Mouse (Mus musculus) ES-Bruce4 (cell line): ENCODE measurements at regions not wholly inside any gene's neighbourhood (a gene's known extent, or its start where the extent isn't known, plus 50 kb on each side); places are given as distances from the start of the nearest gene placed in this dataset.

Experiments
- H3K27ac ChIP-seq: 2 replicates; pipeline ENCODE4 v1.5.1; 2012; ENCODE audit warnings: low read length, inconsistent platforms; ENCODE audit not compliant: insufficient read depth
- H3K27me3 ChIP-seq: 2 replicates; pipeline ENCODE4 v1.6.1; 2012; ENCODE audit warnings: mild to moderate bottlenecking, low read length, inconsistent platforms; ENCODE audit not compliant: control insufficient read depth, poor library complexity, insufficient read depth, severe bottlenecking
- H3K36me3 ChIP-seq: 2 replicates; pipeline ENCODE4 v1.6.1; 2012; ENCODE audit warnings: inconsistent platforms, mild to moderate bottlenecking, low read length, moderate library complexity; ENCODE audit not compliant: control insufficient read depth, poor library complexity, insufficient read depth, severe bottlenecking
- H3K4me1 ChIP-seq: one replicate; pipeline ENCODE4 v1.8.1; 2011; ENCODE audit warnings: low read length; ENCODE audit not compliant: control insufficient read depth, insufficient read depth
- H3K4me3 ChIP-seq: 2 replicates; pipeline ENCODE4 v1.5.1; 2011; ENCODE audit warnings: low read depth, mild to moderate bottlenecking, low read length
- H3K9ac ChIP-seq: 2 replicates; pipeline ENCODE4 v1.6.1; 2012; ENCODE audit warnings: low read depth, mild to moderate bottlenecking, inconsistent platforms; ENCODE audit not compliant: poor library complexity, severe bottlenecking
- H3K9me3 ChIP-seq: replicated peaks from 2 replicates; pipeline ENCODE4 v1.6.1; 2012; ENCODE audit warnings: mild to moderate bottlenecking, low read length, inconsistent platforms; ENCODE audit not compliant: control insufficient read depth, poor library complexity, insufficient read depth, severe bottlenecking
- CTCF ChIP-seq: IDR thresholded peaks from one replicate; pipeline ENCODE4 v1.8.1; 2011; ENCODE audit warnings: low read depth, low read length
- EP300 ChIP-seq: IDR thresholded peaks from 2 replicates; pipeline ENCODE4 v1.6.1; 2011; ENCODE audit warnings: low read depth, low read length; ENCODE audit not compliant: insufficient read depth
- POLR2A ChIP-seq: IDR thresholded peaks from one replicate; pipeline ENCODE4 v1.8.1; 2011; ENCODE audit warnings: low read length; ENCODE audit not compliant: insufficient read depth

DNA sequence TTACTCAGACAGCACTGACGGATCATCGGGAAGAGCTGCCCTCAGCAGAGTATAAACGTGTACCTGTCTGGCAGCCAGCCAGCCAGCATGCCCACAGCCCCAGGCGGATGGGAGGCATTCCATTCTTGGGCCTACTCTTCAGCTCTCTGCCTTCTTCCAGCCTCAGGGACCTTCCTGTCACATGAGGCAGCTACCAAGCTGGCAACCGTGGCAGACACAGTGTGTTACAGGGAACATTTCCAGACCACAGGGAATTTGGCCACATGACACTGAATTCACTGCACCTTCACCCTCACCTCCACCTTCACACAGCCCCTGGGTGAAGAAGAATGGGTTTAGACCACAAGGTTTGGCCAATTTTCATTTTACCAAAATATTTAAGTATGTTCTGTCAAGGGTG lies 185.3 kb upstream of the Lef1 start:
- Histone ChIP-seq H3K27ac (no peak overlapping the region), H3K9me3 (peaks cover 6% of the 10 kb centered on the region; the same call in 1 of the 2 replicates), H3K27me3 (no peaks in the 10 kb centered on the region; the same call in 1 of the 2 replicates), H3K4me1 (no peaks in the 10 kb centered on the region), H3K4me3 (no peak overlapping the region), H3K36me3 (no peaks in the 10 kb centered on the region), H3K9ac (no peak overlapping the region)
- no peak for TF ChIP-seq POLR2A
- TF ChIP-seq CTCF = no peak
- TF ChIP-seq EP300 = no peak

DNA sequence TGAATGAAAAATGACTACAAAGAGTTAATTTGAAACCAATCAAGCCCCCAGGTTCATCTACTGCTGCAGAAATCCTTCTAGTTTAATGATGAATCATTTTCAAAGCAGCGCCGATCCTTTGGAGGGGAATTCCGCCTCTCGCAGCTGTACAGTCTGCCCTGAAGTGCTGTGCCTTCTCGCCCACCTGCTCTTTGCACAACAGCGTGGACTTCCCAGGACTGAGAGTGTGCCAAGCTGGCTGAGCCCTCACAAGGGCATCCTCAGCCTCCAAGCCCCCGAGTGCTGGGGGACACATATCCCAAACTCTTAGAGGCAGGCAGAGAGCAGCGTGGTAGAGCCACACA lies 186.7 kb upstream of the Lef1 start:
- TF ChIP-seq POLR2A = no peak
- TF ChIP-seq EP300 = no peak
- no peak for TF ChIP-seq CTCF
- peaks cover 9% of the 10 kb centered on the region; the same call in 1 of the 2 replicates for H3K9me3 ChIP-seq
- no peaks in the 10 kb centered on the region for H3K4me1 ChIP-seq

DNA sequence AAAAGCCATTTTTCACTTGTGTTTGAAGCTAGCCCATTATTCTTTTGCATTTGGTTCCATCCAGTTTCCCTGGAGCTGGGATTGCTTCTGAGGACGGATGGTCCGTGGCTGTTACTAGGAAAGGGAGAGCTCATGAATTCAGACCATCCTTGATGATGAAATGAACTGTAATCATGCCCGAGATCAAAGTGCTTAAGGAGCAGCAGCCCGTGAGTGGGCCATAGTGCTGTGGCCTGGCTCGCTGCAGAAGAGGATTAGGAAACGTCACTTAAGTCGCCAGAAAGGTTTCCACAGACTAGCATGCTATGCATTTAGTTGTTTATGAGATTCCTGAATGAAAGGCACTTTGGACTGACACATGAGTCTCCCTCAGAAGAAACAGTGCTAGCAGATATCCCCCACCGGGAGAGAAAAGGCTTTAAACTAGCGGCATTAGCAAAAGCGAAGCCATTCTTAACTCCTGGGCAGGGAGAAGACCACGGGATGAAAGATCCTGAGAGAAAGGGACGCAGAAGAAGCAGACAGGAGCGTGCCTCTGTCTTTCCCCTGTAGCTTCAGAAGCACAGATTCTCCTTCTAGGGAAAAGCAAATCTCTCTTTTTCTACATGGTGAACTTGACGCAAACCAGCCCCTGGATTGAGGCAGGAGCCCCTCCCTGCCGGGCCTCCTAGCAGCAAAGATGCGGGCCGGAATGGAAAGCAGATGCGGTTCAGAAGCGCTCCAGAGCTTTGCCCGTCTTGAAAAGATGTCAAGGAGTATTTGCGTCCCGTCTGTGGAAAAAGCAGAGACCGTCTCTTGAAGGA lies 187.3 kb upstream of the Lef1 start:
- H3K4me3 ChIP-seq = no peak overlapping the region
- no peak overlapping the region for H3K9ac ChIP-seq
- peaks cover 9% of the 10 kb centered on the region; the same call in 1 of the 2 replicates for H3K9me3 ChIP-seq
- TF ChIP-seq EP300 = no peak
- no peak for TF ChIP-seq CTCF
- no peak for TF ChIP-seq POLR2A
- H3K27ac ChIP-seq = no peak overlapping the region
- H3K27me3 ChIP-seq = no peaks in the 10 kb centered on the region; the same call in 1 of the 2 replicates
- no peaks in the 10 kb centered on the region for H3K4me1 ChIP-seq
- H3K36me3 ChIP-seq = no peaks in the 10 kb centered on the region

More for the DNA sequence above, 186.7 kb upstream of the Lef1 start:
- H3K9ac ChIP-seq = no peak overlapping the region
- H3K4me3 ChIP-seq = no peak overlapping the region
- no peaks in the 10 kb centered on the region; the same call in 1 of the 2 replicates for H3K27me3 ChIP-seq
- H3K36me3 ChIP-seq = no peaks in the 10 kb centered on the region
- no peak overlapping the region for H3K27ac ChIP-seq

DNA sequence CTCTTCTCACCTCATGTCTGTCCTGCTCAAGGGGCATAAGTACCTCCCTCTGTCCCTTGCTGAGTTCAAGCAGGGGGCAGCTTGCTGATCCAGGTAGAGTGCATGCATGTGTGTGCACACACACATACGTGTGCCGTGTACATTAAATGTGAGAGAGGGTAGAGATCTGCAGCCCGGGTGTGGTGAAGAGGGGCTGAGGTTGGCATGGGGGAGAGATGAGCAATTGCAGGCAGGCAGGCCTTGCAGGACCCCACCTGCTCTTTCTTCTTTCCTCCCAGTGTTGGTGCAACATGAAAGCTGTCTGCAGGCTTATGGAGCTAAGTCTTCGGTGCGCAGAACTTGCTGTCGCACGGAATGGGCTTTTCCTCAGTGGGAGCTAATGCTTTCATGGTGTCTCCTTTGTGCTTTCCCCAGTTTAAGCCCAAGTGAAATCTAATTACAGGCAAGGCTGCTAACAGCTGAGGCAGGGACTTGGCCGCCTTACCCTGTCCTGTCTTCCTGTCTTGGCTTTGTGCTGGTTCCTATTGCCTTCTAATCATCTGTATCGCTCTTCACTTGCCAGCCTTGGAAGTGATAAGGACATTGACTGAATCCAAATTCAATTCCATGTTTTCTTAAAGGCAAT lies 188.5 kb upstream of the Lef1 start:
- no peaks in the 10 kb centered on the region; the same call in 1 of the 2 replicates for H3K27me3 ChIP-seq
- H3K9ac ChIP-seq = no peak overlapping the region
- H3K27ac ChIP-seq = no peak overlapping the region
- no peak overlapping the region for H3K4me3 ChIP-seq
- no peaks in the 10 kb centered on the region for H3K36me3 ChIP-seq
- peaks cover 18% of the 10 kb centered on the region for H3K9me3 ChIP-seq
- no peak for TF ChIP-seq EP300
- TF ChIP-seq POLR2A = no peak
- TF ChIP-seq CTCF = no peak
- H3K4me1 ChIP-seq = no peaks in the 10 kb centered on the region

DNA sequence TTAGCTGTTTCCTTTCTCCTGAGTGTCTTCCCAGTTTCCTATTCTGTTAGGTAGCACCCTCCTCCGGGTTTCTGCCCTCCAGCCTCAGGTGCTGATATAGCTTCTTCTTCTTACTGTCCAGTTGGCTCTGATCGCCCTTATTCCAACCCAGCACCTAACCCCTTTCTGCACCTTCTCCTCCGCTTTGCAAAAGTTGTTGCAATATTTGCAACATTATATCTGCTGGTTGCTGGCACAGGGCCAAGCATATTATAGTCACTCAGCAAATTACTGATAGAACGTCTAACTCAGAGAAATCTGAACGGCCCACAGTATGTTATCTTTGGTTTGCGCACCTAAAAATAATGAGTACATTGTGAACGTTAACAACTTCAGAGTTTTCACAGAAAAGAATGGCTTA lies 183.6 kb upstream of the Rpl34 start:
- H3K27me3 ChIP-seq = no peaks in the 10 kb centered on the region
- TF ChIP-seq POLR2A = no peak
- no peak for TF ChIP-seq CTCF
- TF ChIP-seq EP300 = no peak
- H3K4me1 ChIP-seq = no peaks in the 10 kb centered on the region
- H3K36me3 ChIP-seq = no peaks in the 10 kb centered on the region
- H3K9me3 ChIP-seq = peaks cover 14% of the 10 kb centered on the region
- no peak overlapping the region for H3K4me3 ChIP-seq
- H3K9ac ChIP-seq = no peak overlapping the region
- no peak overlapping the region for H3K27ac ChIP-seq

DNA sequence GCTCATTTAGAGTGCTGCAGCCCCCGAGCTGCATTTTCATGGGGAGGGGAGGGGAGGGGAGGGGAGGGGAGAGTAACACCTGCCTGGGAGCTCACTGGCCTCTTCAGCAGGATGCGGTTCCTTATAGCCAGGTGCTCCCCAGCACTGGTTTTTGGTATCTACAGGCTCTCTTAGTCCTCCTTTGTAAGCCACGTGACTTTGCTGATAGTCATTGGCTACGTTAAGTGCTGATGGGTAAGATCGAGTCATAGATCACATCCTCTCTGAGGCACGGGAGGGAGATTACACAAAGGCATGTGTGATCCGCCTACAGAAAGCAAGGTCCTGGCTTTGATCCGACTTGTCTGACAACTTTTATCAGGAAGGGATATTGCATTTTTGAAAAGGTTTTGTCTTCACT lies 174.9 kb upstream of the Rpl34 start:
- no peaks in the 10 kb centered on the region for H3K27me3 ChIP-seq
- H3K4me3 ChIP-seq = no peak overlapping the region
- H3K9ac ChIP-seq = no peak overlapping the region
- H3K36me3 ChIP-seq = no peaks in the 10 kb centered on the region
- no peaks in the 10 kb centered on the region for H3K4me1 ChIP-seq
- H3K9me3 ChIP-seq = no peaks in the 10 kb centered on the region
- H3K27ac ChIP-seq = no peak overlapping the region
- TF ChIP-seq CTCF = no peak
- TF ChIP-seq EP300 = no peak
- TF ChIP-seq POLR2A = no peak
